Mouse (Mus musculus): ENCODE measurements around the gene Htt. TPM values are rescaled to one million over a fixed set of nuclear protein-coding genes. Genes with fewer than 3 reads are reported as not detected.

Htt gene
- 23.4 TPM for polyA plus RNA-seq (2017; shearing (Covaris generic))

GRCm38 (mm10) chr5:34761509-34761908, at the start of gene Htt:
Htt (plus strand) TSS chr5:34761740.

GRCm38 (mm10) chr5:34907910-34908725, 146.6 kb downstream of the Htt start, which contains the start of gene Msantd1:
Msantd1 (plus strand) TSS chr5:34908012.

GRCm38 (mm10) chr5:34948861-34949760, 187.6 kb downstream of the Htt start, which contains the start of gene Rgs12:
Rgs12 (plus strand) TSS chr5:34949445.

Other genes starting within 250 kb of the Htt start
- 45.7 TPM for gene Tnip2, start 247.7 kb upstream of the Htt start, polyA plus RNA-seq (2017; shearing (Covaris generic))
- gene Sh3bp2, start 235.9 kb upstream of the Htt start, polyA plus RNA-seq (2017; shearing (Covaris generic)) = 6.8 TPM
- 161 TPM for gene Add1, start 188.1 kb upstream of the Htt start, polyA plus RNA-seq (2017; shearing (Covaris generic))
- 48.4 TPM for gene Mfsd10, start 124.5 kb upstream of the Htt start, polyA plus RNA-seq (2017; shearing (Covaris generic))
- gene Nop14, start 101.6 kb upstream of the Htt start, polyA plus RNA-seq (2017; shearing (Covaris generic)) = 53.0 TPM
- 3.3 TPM for gene Grk4, start 101.4 kb upstream of the Htt start, polyA plus RNA-seq (2017; shearing (Covaris generic))
- not detected for gene Msantd1, start 146.3 kb downstream of the Htt start, polyA plus RNA-seq (2017; shearing (Covaris generic))
- 3.7 TPM for gene Rgs12, start 187.7 kb downstream of the Htt start, polyA plus RNA-seq (2017; shearing (Covaris generic))